Mouse (Mus musculus): ENCODE results near the gene Dicer1. TPM values are rescaled to one million over a fixed set of nuclear protein-coding genes. Genes with fewer than 3 reads are reported as not detected.

Dicer1 gene
- total RNA-seq, 2 experiments from 2014 or later: 32.0 to 33.8 TPM

- intact Hi-C loops (cut with DNase I; ENCODE audit: low total_unique reads): no loop called here
- DNase-seq: no peak
Observed at GRCm38 (mm10) chr12:104684411-104684931, 67.3 kb downstream of the Dicer1 start.

- DNase-seq: no peak
- intact Hi-C loops (cut with DNase I; ENCODE audit: low total_unique reads): no loop called here
Observed at GRCm38 (mm10) chr12:104679819-104680132, 72.0 kb downstream of the Dicer1 start.

GRCm38 (mm10) chr12:104679121-104679818 lies 72.5 kb downstream of the Dicer1 start:
- intact Hi-C loops (cut with DNase I; ENCODE audit: low total_unique reads): no loop called here
- DNase-seq: no peak

- DNase-seq: no peak
- intact Hi-C loops (cut with DNase I; ENCODE audit: low total_unique reads): no loop called here
Observed at GRCm38 (mm10) chr12:104678462-104678861, 73.3 kb downstream of the Dicer1 start.

- DNase-seq: no peak
- intact Hi-C loops (cut with DNase I; ENCODE audit: low total_unique reads): no loop called here
Observed at GRCm38 (mm10) chr12:104677371-104677924, 74.3 kb downstream of the Dicer1 start.

GRCm38 (mm10) chr12:104676535-104677370 lies 75.0 kb downstream of the Dicer1 start:
- intact Hi-C loops (cut with DNase I; ENCODE audit: low total_unique reads): no loop called here
- DNase-seq: no peak

- DNase-seq: no peak
- intact Hi-C loops (cut with DNase I; ENCODE audit: low total_unique reads): no loop called here
Observed at GRCm38 (mm10) chr12:104672976-104673375, 78.8 kb downstream of the Dicer1 start.

- intact Hi-C loops (cut with DNase I; ENCODE audit: low total_unique reads): no loop called here
- no peak for DNase-seq
Observed at GRCm38 (mm10) chr12:104672406-104672805, 79.3 kb downstream of the Dicer1 start.

- intact Hi-C loops (cut with DNase I; ENCODE audit: low total_unique reads): no loop called here
- DNase-seq: no peak
Observed at GRCm38 (mm10) chr12:104667846-104668245, 83.9 kb downstream of the Dicer1 start.

GRCm38 (mm10) chr12:104665951-104666350 lies 85.8 kb downstream of the Dicer1 start:
- DNase-seq: no peak
- intact Hi-C loops (cut with DNase I; ENCODE audit: low total_unique reads): no loop called here

- intact Hi-C loops (cut with DNase I; ENCODE audit: low total_unique reads): no loop called here
- DNase-seq: no peak
Observed at GRCm38 (mm10) chr12:104665521-104665920, 86.2 kb downstream of the Dicer1 start.

GRCm38 (mm10) chr12:104656146-104656545 lies 95.6 kb downstream of the Dicer1 start:
- intact Hi-C loops (cut with DNase I; ENCODE audit: low total_unique reads): no loop called here
- no peak for DNase-seq

- intact Hi-C loops (cut with DNase I; ENCODE audit: low total_unique reads): no loop called here
- DNase-seq: peak; percentile 50
Observed at GRCm38 (mm10) chr12:104655006-104655405, 96.7 kb downstream of the Dicer1 start.

GRCm38 (mm10) chr12:104652021-104652420 lies 99.7 kb downstream of the Dicer1 start:
- intact Hi-C loops (cut with DNase I; ENCODE audit: low total_unique reads): no loop called here
- DNase-seq: no peak

GRCm38 (mm10) chr12:104651269-104651668 lies 100.5 kb downstream of the Dicer1 start:
- no peak for DNase-seq
- intact Hi-C loops (cut with DNase I; ENCODE audit: low total_unique reads): no loop called here

GRCm38 (mm10) chr12:104650510-104651260 lies 101.1 kb downstream of the Dicer1 start:
- intact Hi-C loops (cut with DNase I; ENCODE audit: low total_unique reads): no loop called here
- DNase-seq: no peak

GRCm38 (mm10) chr12:104648366-104648765 lies 103.4 kb downstream of the Dicer1 start:
- no peak for DNase-seq
- intact Hi-C loops (cut with DNase I; ENCODE audit: low total_unique reads): no loop called here

- intact Hi-C loops (cut with DNase I; ENCODE audit: low total_unique reads): no loop called here
- DNase-seq: no peak
Observed at GRCm38 (mm10) chr12:104642337-104642736, 109.4 kb downstream of the Dicer1 start.

- DNase-seq: peak; percentile 76
- intact Hi-C loops (cut with DNase I; ENCODE audit: low total_unique reads): no loop called here
Observed at GRCm38 (mm10) chr12:104640934-104641333, 110.8 kb downstream of the Dicer1 start.

- DNase-seq: no peak
- intact Hi-C loops (cut with DNase I; ENCODE audit: low total_unique reads): no loop called here
Observed at GRCm38 (mm10) chr12:104638156-104638555, 113.6 kb downstream of the Dicer1 start.

Measured in gastrocnemius, postnatal 14 days (tissue).